Mouse (Mus musculus) cerebellum, adult 2 months (tissue): ENCODE results near the gene Ssc5d.

Experiments used
- CTCF ChIP-seq: fragments of 200-500 bp; IDR thresholded peaks from 2 replicates; pipeline ENCODE4 v1.5.1; 2011; ENCODE audit warnings: low read depth, mild to moderate bottlenecking, control low read depth, low read length, moderate library complexity, borderline replicate concordance; ENCODE audit not compliant: insufficient read depth
- POLR2A ChIP-seq: fragments of 200-500 bp; IDR thresholded peaks from 2 replicates; pipeline ENCODE4 v1.6.1; 2011; ENCODE audit warnings: low read length, control low read depth, borderline replicate concordance; ENCODE audit not compliant: insufficient read depth

GRCm38 (mm10) chr7:4938456-4938855 lies 12.9 kb downstream of the Ssc5d start:
- TF ChIP-seq POLR2A (no peak), CTCF (peak; percentile 82)
